Mouse (Mus musculus) neural tube, embryonic 12.5 days (tissue): ENCODE results near the gene Ccdc180. TPM values are rescaled to one million over a fixed set of nuclear protein-coding genes. Genes with fewer than 3 reads are reported as not detected.

Source experiments
- ATAC-seq: fragments of 200-750 bp; cut with Nextera tagmentation; 2 replicates; pipeline ENCODE4 v1.8.0; 2017; ENCODE audit warnings: low read depth, mild to moderate bottlenecking, moderate TSS enrichment, moderate library complexity; ENCODE audit not compliant: low FRiP score
- H3K27ac ChIP-seq: fragments of 300-500 bp; sonication (generic); 2 replicates; pipeline ENCODE4 v1.5.1; 2016
- H3K27me3 ChIP-seq: fragments of 300-500 bp; sonication (generic); replicated peaks from 2 replicates; pipeline ENCODE4 v1.6.1; 2016; ENCODE audit warnings: mild to moderate bottlenecking
- H3K36me3 ChIP-seq: fragments of 300-500 bp; sonication (generic); 2 replicates; pipeline ENCODE4 v1.6.1; 2016; ENCODE audit warnings: mild to moderate bottlenecking
- H3K4me1 ChIP-seq: fragments of 300-500 bp; sonication (generic); 2 replicates; pipeline ENCODE4 v1.6.1; 2016
- H3K4me2 ChIP-seq: fragments of 300-500 bp; sonication (generic); replicated peaks from 2 replicates; pipeline ENCODE4 v1.6.1; 2016; ENCODE audit warnings: mild to moderate bottlenecking
- H3K4me3 ChIP-seq: fragments of 300-500 bp; sonication (generic); 2 replicates; pipeline ENCODE4 v1.5.1; 2016
- H3K9ac ChIP-seq: fragments of 300-500 bp; sonication (generic); 2 replicates; pipeline ENCODE4 v1.6.1; 2016; ENCODE audit warnings: mild to moderate bottlenecking
- H3K9me3 ChIP-seq: fragments of 300-500 bp; sonication (generic); 2 replicates; pipeline ENCODE4 v1.6.1; 2016; ENCODE audit warnings: mild to moderate bottlenecking
- WGBS: fragments of 180-500 bp; shearing (Covaris S2); methylation state at CpG from one replicate; pipeline ENCODE4 v1.1.7; 2016; 5-methylcytosine and 5-hydroxymethylcytosine counted together
- polyA plus RNA-seq: library from polyadenylated mRNA; unstranded; fragments of >200 nt; fragmentation: Nextera tagmentation; extraction: Ambion mirVana; gene quantifications from 2 replicates; pipeline ENCODE4 v1.2.1, GENCODE M21; 2016

The Ccdc180 gene
- polyA plus RNA-seq, 1 experiment from 2014 or later = not detected

GRCm38 (mm10) chr4:45917091-45917490 lies 27.0 kb downstream of the Ccdc180 start:
- Histone ChIP-seq H3K4me3 (no peak overlapping the region), H3K9ac (no peak overlapping the region), H3K36me3 (no peaks in the 10 kb centered on the region), H3K27me3 (no peaks in the 10 kb centered on the region), H3K4me2 (no peak overlapping the region), H3K27ac (no peak overlapping the region), H3K9me3 (0 out of 2 replicates have a peak, but pooled peaks cover 3% of the 10 kb centered on the region), H3K4me1 (no peaks in the 10 kb centered on the region)
- ATAC-seq = no peak
- 37% methylated on average over 7 of the region's 7 CpGs for WGBS

- H3K9me3 ChIP-seq = no peaks in the 10 kb centered on the region
- H3K27me3 ChIP-seq = no peaks in the 10 kb centered on the region
- no peak overlapping the region for H3K27ac ChIP-seq
- ATAC-seq = no peak
- H3K4me1 ChIP-seq = no peaks in the 10 kb centered on the region
- WGBS = 89% methylated on average over 10 of the region's 10 CpGs
- no peak overlapping the region for H3K9ac ChIP-seq
- H3K4me2 ChIP-seq = no peak overlapping the region
- no peaks in the 10 kb centered on the region for H3K36me3 ChIP-seq
- no peak overlapping the region for H3K4me3 ChIP-seq
These were observed 31.7 kb downstream of the Ccdc180 start for GRCm38 (mm10) chr4:45921663-45922435.

- no peaks in the 10 kb centered on the region for H3K36me3 ChIP-seq
- H3K27ac ChIP-seq = no peak overlapping the region
- 88% methylated on average over 4 of the region's 4 CpGs for WGBS
- no peaks in the 10 kb centered on the region for H3K27me3 ChIP-seq
- no peaks in the 10 kb centered on the region for H3K9me3 ChIP-seq
- H3K4me1 ChIP-seq = no peaks in the 10 kb centered on the region
- no peak overlapping the region for H3K9ac ChIP-seq
- no peak overlapping the region for H3K4me2 ChIP-seq
- no peak for ATAC-seq
- H3K4me3 ChIP-seq = no peak overlapping the region
These were observed 33.9 kb downstream of the Ccdc180 start for GRCm38 (mm10) chr4:45924011-45924410.

GRCm38 (mm10) chr4:45928561-45928960 lies 38.5 kb downstream of the Ccdc180 start:
- Histone ChIP-seq H3K4me1 (no peaks in the 10 kb centered on the region), H3K27me3 (no peaks in the 10 kb centered on the region), H3K9me3 (no peaks in the 10 kb centered on the region), H3K9ac (no peak overlapping the region), H3K4me3 (no peak overlapping the region), H3K27ac (no peak overlapping the region), H3K36me3 (no peaks in the 10 kb centered on the region), H3K4me2 (no peak overlapping the region)
- ATAC-seq = no peak
- WGBS = 63% methylated on average over 4 of the region's 4 CpGs

- Histone ChIP-seq H3K4me2 (no peak overlapping the region), H3K27ac (no peak overlapping the region), H3K36me3 (no peaks in the 10 kb centered on the region), H3K4me3 (no peak overlapping the region), H3K9ac (no peak overlapping the region), H3K4me1 (no peaks in the 10 kb centered on the region), H3K27me3 (no peaks in the 10 kb centered on the region), H3K9me3 (no peaks in the 10 kb centered on the region)
- 33% methylated on average over 13 of the region's 13 CpGs for WGBS
- no peak for ATAC-seq
These were observed 51.5 kb downstream of the Ccdc180 start for GRCm38 (mm10) chr4:45941628-45942044.

GRCm38 (mm10) chr4:45947729-45948128 lies 57.6 kb downstream of the Ccdc180 start:
- Histone ChIP-seq H3K4me1 (no peaks in the 10 kb centered on the region), H3K27ac (no peak overlapping the region), H3K4me3 (no peak overlapping the region), H3K9me3 (no peaks in the 10 kb centered on the region), H3K27me3 (no peaks in the 10 kb centered on the region), H3K36me3 (no peaks in the 10 kb centered on the region), H3K4me2 (no peak overlapping the region), H3K9ac (no peak overlapping the region)
- no peak for ATAC-seq
- WGBS = 81% methylated on average over 8 of the region's 8 CpGs

GRCm38 (mm10) chr4:45949109-45949848 lies 59.2 kb downstream of the Ccdc180 start:
- H3K4me2 ChIP-seq = no peak overlapping the region
- no peak for ATAC-seq
- H3K4me3 ChIP-seq = no peak overlapping the region
- H3K9me3 ChIP-seq = no peaks in the 10 kb centered on the region
- no peaks in the 10 kb centered on the region for H3K27me3 ChIP-seq
- 80% methylated on average over 7 of the region's 7 CpGs for WGBS
- H3K27ac ChIP-seq = no peak overlapping the region
- no peaks in the 10 kb centered on the region for H3K4me1 ChIP-seq
- no peaks in the 10 kb centered on the region for H3K36me3 ChIP-seq
- no peak overlapping the region for H3K9ac ChIP-seq

- no peak for ATAC-seq
- Histone ChIP-seq H3K9me3 (no peaks in the 10 kb centered on the region), H3K9ac (no peak overlapping the region), H3K36me3 (no peaks in the 10 kb centered on the region), H3K27me3 (no peaks in the 10 kb centered on the region), H3K4me1 (no peaks in the 10 kb centered on the region), H3K4me3 (no peak overlapping the region), H3K27ac (no peak overlapping the region), H3K4me2 (no peak overlapping the region)
- WGBS = 97% methylated on average over 16 of the region's 18 CpGs
These were observed 61.7 kb downstream of the Ccdc180 start for GRCm38 (mm10) chr4:45951830-45952229.

GRCm38 (mm10) chr4:45953025-45953919 lies 63.2 kb downstream of the Ccdc180 start:
- Histone ChIP-seq H3K9me3 (no peaks in the 10 kb centered on the region), H3K4me1 (no peaks in the 10 kb centered on the region), H3K27me3 (no peaks in the 10 kb centered on the region), H3K36me3 (no peaks in the 10 kb centered on the region), H3K4me3 (no peak overlapping the region), H3K27ac (no peak overlapping the region), H3K9ac (no peak overlapping the region), H3K4me2 (no peak overlapping the region)
- ATAC-seq = no peak
- WGBS = 91% methylated on average over 23 of the region's 23 CpGs

- WGBS = 86% methylated on average over 4 of the region's 4 CpGs
- no peak overlapping the region for H3K9ac ChIP-seq
- no peak overlapping the region for H3K4me3 ChIP-seq
- H3K27ac ChIP-seq = no peak overlapping the region
- no peaks in the 10 kb centered on the region for H3K4me1 ChIP-seq
- no peaks in the 10 kb centered on the region for H3K27me3 ChIP-seq
- no peaks in the 10 kb centered on the region for H3K36me3 ChIP-seq
- no peak for ATAC-seq
- H3K4me2 ChIP-seq = no peak overlapping the region
- no peaks in the 10 kb centered on the region for H3K9me3 ChIP-seq
These were observed 65.1 kb downstream of the Ccdc180 start for GRCm38 (mm10) chr4:45955235-45955634.

GRCm38 (mm10) chr4:45956131-45956530 lies 66.0 kb downstream of the Ccdc180 start:
- Histone ChIP-seq H3K9me3 (no peaks in the 10 kb centered on the region), H3K36me3 (no peaks in the 10 kb centered on the region), H3K4me3 (no peak overlapping the region), H3K27ac (no peak overlapping the region), H3K4me1 (no peaks in the 10 kb centered on the region), H3K27me3 (no peaks in the 10 kb centered on the region), H3K9ac (no peak overlapping the region), H3K4me2 (no peak overlapping the region)
- ATAC-seq = no peak
- WGBS = 93% methylated on average over 8 of the region's 8 CpGs

- WGBS = 92% methylated on average over 4 of the region's 4 CpGs
- Histone ChIP-seq H3K27me3 (no peaks in the 10 kb centered on the region), H3K4me3 (no peak overlapping the region), H3K4me1 (no peaks in the 10 kb centered on the region), H3K4me2 (no peak overlapping the region), H3K9ac (no peak overlapping the region), H3K36me3 (no peaks in the 10 kb centered on the region), H3K9me3 (no peaks in the 10 kb centered on the region), H3K27ac (no peak overlapping the region)
- no peak for ATAC-seq
These were observed 66.6 kb downstream of the Ccdc180 start for GRCm38 (mm10) chr4:45956706-45957105.
